Mouse (Mus musculus): ENCODE results near the gene Stat3. TPM values are rescaled to one million over a fixed set of nuclear protein-coding genes. Genes with fewer than 3 reads are reported as not detected.

The Stat3 gene
- polyA plus RNA-seq, 1 experiment = 57.2 TPM

- Histone ChIP-seq H3K27me3 (replicated peaks; ENCODE audit: control insufficient read depth, insufficient read depth, low read length) (no peaks in the 10 kb centered on the region), H3K36me3 (ENCODE audit: control insufficient read depth, insufficient read depth, low read length) (no peaks in the 10 kb centered on the region), H3K4me1 (ENCODE audit: control insufficient read depth, insufficient read depth, low read length) (peaks cover 14% of the 10 kb centered on the region; the same call in 1 of the 2 replicates), H3K4me3 (ENCODE audit: insufficient read depth, low read depth, low read length) (no peak overlapping the region), H3K27ac (ENCODE audit: insufficient read depth, low read depth, low read length) (no peak overlapping the region)
- WGBS = 65% methylated on average over 6 of the region's 6 CpGs
- no peak for DNase-seq
- TF ChIP-seq POLR2A (IDR thresholded peaks at IDR 0.05; ENCODE audit: low read depth, low read length) (no peak), CTCF (conservative IDR thresholded peaks at IDR 0.05; ENCODE audit: insufficient read depth, insufficient read length, low read depth, low read length) (no peak)
These were observed 90.5 kb downstream of the Stat3 start for GRCm38 (mm10) chr11:100848789-100849379.

- no peak overlapping the region for H3K4me3 ChIP-seq (ENCODE audit: insufficient read depth, low read depth, low read length)
- 64% methylated on average over 4 of the region's 4 CpGs for WGBS
- no peak overlapping the region for H3K27ac ChIP-seq (ENCODE audit: insufficient read depth, low read depth, low read length)
- H3K36me3 ChIP-seq (ENCODE audit: control insufficient read depth, insufficient read depth, low read length) = no peaks in the 10 kb centered on the region
- TF ChIP-seq CTCF (conservative IDR thresholded peaks at IDR 0.05; ENCODE audit: insufficient read depth, insufficient read length, low read depth, low read length) (no peak), POLR2A (IDR thresholded peaks at IDR 0.05; ENCODE audit: low read depth, low read length) (no peak)
- DNase-seq = no peak
- H3K27me3 ChIP-seq (replicated peaks; ENCODE audit: control insufficient read depth, insufficient read depth, low read length) = no peaks in the 10 kb centered on the region
- H3K4me1 ChIP-seq (ENCODE audit: control insufficient read depth, insufficient read depth, low read length) = peaks cover 14% of the 10 kb centered on the region; the same call in 1 of the 2 replicates
These were observed 91.3 kb downstream of the Stat3 start for GRCm38 (mm10) chr11:100848080-100848479.

GRCm38 (mm10) chr11:100847572-100847971, 91.8 kb downstream of the Stat3 start:
- peaks cover 14% of the 10 kb centered on the region; the same call in 1 of the 2 replicates for H3K4me1 ChIP-seq (ENCODE audit: control insufficient read depth, insufficient read depth, low read length)
- H3K27me3 ChIP-seq (replicated peaks; ENCODE audit: control insufficient read depth, insufficient read depth, low read length) = no peaks in the 10 kb centered on the region
- no peaks in the 10 kb centered on the region for H3K36me3 ChIP-seq (ENCODE audit: control insufficient read depth, insufficient read depth, low read length)
- 93% methylated on average over 4 of the region's 4 CpGs for WGBS
- TF ChIP-seq POLR2A (IDR thresholded peaks at IDR 0.05; ENCODE audit: low read depth, low read length) = no peak
- TF ChIP-seq CTCF (conservative IDR thresholded peaks at IDR 0.05; ENCODE audit: insufficient read depth, insufficient read length, low read depth, low read length) = no peak
- no peak overlapping the region for H3K4me3 ChIP-seq (ENCODE audit: insufficient read depth, low read depth, low read length)
- H3K27ac ChIP-seq (ENCODE audit: insufficient read depth, low read depth, low read length) = no peak overlapping the region
- no peak for DNase-seq

- DNase-seq = no peak
- Histone ChIP-seq H3K4me1 (ENCODE audit: control insufficient read depth, insufficient read depth, low read length) (peaks cover 10% of the 10 kb centered on the region; the same call in 1 of the 2 replicates), H3K4me3 (ENCODE audit: insufficient read depth, low read depth, low read length) (no peak overlapping the region), H3K27me3 (replicated peaks; ENCODE audit: control insufficient read depth, insufficient read depth, low read length) (no peaks in the 10 kb centered on the region), H3K36me3 (ENCODE audit: control insufficient read depth, insufficient read depth, low read length) (no peaks in the 10 kb centered on the region), H3K27ac (ENCODE audit: insufficient read depth, low read depth, low read length) (no peak overlapping the region)
- 73% methylated on average over 6 of the region's 6 CpGs for WGBS
- TF ChIP-seq CTCF (conservative IDR thresholded peaks at IDR 0.05; ENCODE audit: insufficient read depth, insufficient read length, low read depth, low read length) (no peak), POLR2A (IDR thresholded peaks at IDR 0.05; ENCODE audit: low read depth, low read length) (no peak)
These were observed 93.5 kb downstream of the Stat3 start for GRCm38 (mm10) chr11:100845793-100846192.

- H3K27ac ChIP-seq (ENCODE audit: insufficient read depth, low read depth, low read length) = no peak overlapping the region
- no peaks in the 10 kb centered on the region for H3K27me3 ChIP-seq (replicated peaks; ENCODE audit: control insufficient read depth, insufficient read depth, low read length)
- WGBS = 85% methylated on average over 4 of the region's 4 CpGs
- no peak for TF ChIP-seq CTCF (conservative IDR thresholded peaks at IDR 0.05; ENCODE audit: insufficient read depth, insufficient read length, low read depth, low read length)
- DNase-seq = no peak
- no peak overlapping the region for H3K4me3 ChIP-seq (ENCODE audit: insufficient read depth, low read depth, low read length)
- peaks cover 9% of the 10 kb centered on the region; the same call in 1 of the 2 replicates for H3K4me1 ChIP-seq (ENCODE audit: control insufficient read depth, insufficient read depth, low read length)
- H3K36me3 ChIP-seq (ENCODE audit: control insufficient read depth, insufficient read depth, low read length) = no peaks in the 10 kb centered on the region
These were observed 95.2 kb downstream of the Stat3 start for GRCm38 (mm10) chr11:100844121-100844520.

GRCm38 (mm10) chr11:100843070-100843669, 96.2 kb downstream of the Stat3 start:
- TF ChIP-seq POLR2A (IDR thresholded peaks at IDR 0.05; ENCODE audit: low read depth, low read length) = no peak
- TF ChIP-seq CTCF (conservative IDR thresholded peaks at IDR 0.05; ENCODE audit: insufficient read depth, insufficient read length, low read depth, low read length) = no peak
- no peak overlapping the region for H3K27ac ChIP-seq (ENCODE audit: insufficient read depth, low read depth, low read length)
- H3K4me3 ChIP-seq (ENCODE audit: insufficient read depth, low read depth, low read length) = no peak overlapping the region
- no peaks in the 10 kb centered on the region for H3K36me3 ChIP-seq (ENCODE audit: control insufficient read depth, insufficient read depth, low read length)
- H3K27me3 ChIP-seq (replicated peaks; ENCODE audit: control insufficient read depth, insufficient read depth, low read length) = no peaks in the 10 kb centered on the region
- H3K4me1 ChIP-seq (ENCODE audit: control insufficient read depth, insufficient read depth, low read length) = peaks cover 6% of the 10 kb centered on the region; the same call in 1 of the 2 replicates
- DNase-seq = no peak
- WGBS = 95% methylated on average over 8 of the region's 8 CpGs

- Histone ChIP-seq H3K27ac (ENCODE audit: insufficient read depth, low read depth, low read length) (no peak overlapping the region), H3K4me1 (ENCODE audit: control insufficient read depth, insufficient read depth, low read length) (peaks cover 5% of the 10 kb centered on the region; the same call in 1 of the 2 replicates), H3K36me3 (ENCODE audit: control insufficient read depth, insufficient read depth, low read length) (no peaks in the 10 kb centered on the region), H3K4me3 (ENCODE audit: insufficient read depth, low read depth, low read length) (no peak overlapping the region), H3K27me3 (replicated peaks; ENCODE audit: control insufficient read depth, insufficient read depth, low read length) (no peaks in the 10 kb centered on the region)
- no peak for TF ChIP-seq CTCF (conservative IDR thresholded peaks at IDR 0.05; ENCODE audit: insufficient read depth, insufficient read length, low read depth, low read length)
- TF ChIP-seq POLR2A (IDR thresholded peaks at IDR 0.05; ENCODE audit: low read depth, low read length) = no peak
- DNase-seq = no peak
- WGBS = 75% methylated on average over 7 of the region's 7 CpGs
These were observed 97.3 kb downstream of the Stat3 start for GRCm38 (mm10) chr11:100842025-100842424.

Measured in kidney, adult 2 months (tissue).